Mouse (Mus musculus) limb, embryonic 11.5 days (tissue): ENCODE measurements around the gene Klhdc7b. TPM values are rescaled to one million over a fixed set of nuclear protein-coding genes. Genes with fewer than 3 reads are reported as not detected.
A peak's percentile ranks its signal among the peaks of the same experiment; 100 is the strongest.

Experiments used
- ATAC-seq: fragments of 200-750 bp; cut with Nextera tagmentation; 2 replicates; pipeline ENCODE4 v1.8.0; 2017; ENCODE audit warnings: low read depth; ENCODE audit not compliant: insufficient number of reproducible peaks, low FRiP score, low TSS enrichment
- DNase-seq: peaks from one replicate; pipeline ENCODE4 v3.0.0-alpha.2; 2015; ENCODE audit warnings: low spot score
- H3K27ac ChIP-seq: fragments of 300-500 bp; sonication (generic); replicated peaks from 2 replicates; pipeline ENCODE4 v1.5.1; 2014; ENCODE audit warnings: low read depth, mild to moderate bottlenecking, low read length
- H3K27me3 ChIP-seq: fragments of 300-500 bp; sonication (generic); 2 replicates; pipeline ENCODE4 v1.6.1; 2014; ENCODE audit warnings: mild to moderate bottlenecking, low read length, mixed read lengths; ENCODE audit not compliant: control insufficient read depth, insufficient read depth
- H3K36me3 ChIP-seq: fragments of 300-500 bp; sonication (generic); 2 replicates; pipeline ENCODE4 v1.6.1; 2014; ENCODE audit warnings: mild to moderate bottlenecking, low read length, moderate library complexity, mixed read lengths; ENCODE audit not compliant: control insufficient read depth, insufficient read depth
- H3K4me1 ChIP-seq: fragments of 300-500 bp; sonication (generic); 2 replicates; pipeline ENCODE4 v1.6.1; 2014; ENCODE audit warnings: low read length, mixed read lengths; ENCODE audit not compliant: control insufficient read depth, insufficient read depth
- H3K4me2 ChIP-seq: fragments of 300-500 bp; sonication (generic); 2 replicates; pipeline ENCODE4 v1.6.1; 2014; ENCODE audit warnings: low read depth, mild to moderate bottlenecking, moderate library complexity; ENCODE audit not compliant: severe bottlenecking
- H3K4me3 ChIP-seq: fragments of 300-500 bp; sonication (generic); 2 replicates; pipeline ENCODE4 v1.5.1; 2014; ENCODE audit warnings: low read depth, low read length
- H3K9ac ChIP-seq: fragments of 300-500 bp; sonication (generic); 2 replicates; pipeline ENCODE4 v1.6.1; 2014; ENCODE audit warnings: mild to moderate bottlenecking, low read length
- H3K9me3 ChIP-seq: fragments of 300-500 bp; sonication (generic); 2 replicates; pipeline ENCODE4 v1.6.1; 2016; ENCODE audit warnings: low read length; ENCODE audit not compliant: control insufficient read depth
- WGBS: fragments of 180-500 bp; shearing (Covaris S2); extraction: QIAGEN DNeasy Blood & Tissue Kit; methylation state at CpG from one replicate; pipeline ENCODE4 v1.1.7; 2014; 5-methylcytosine and 5-hydroxymethylcytosine counted together
- polyA plus RNA-seq: library from polyadenylated mRNA; unstranded; fragments of >200 nt; fragmentation: Nextera tagmentation; extraction: Ambion mirVana; gene quantifications from 2 replicates; pipeline ENCODE4 v1.2.1, GENCODE M21; 2014

Gene Klhdc7b
- polyA plus RNA-seq, 1 experiment from 2014 or later, result not detected

DNA sequence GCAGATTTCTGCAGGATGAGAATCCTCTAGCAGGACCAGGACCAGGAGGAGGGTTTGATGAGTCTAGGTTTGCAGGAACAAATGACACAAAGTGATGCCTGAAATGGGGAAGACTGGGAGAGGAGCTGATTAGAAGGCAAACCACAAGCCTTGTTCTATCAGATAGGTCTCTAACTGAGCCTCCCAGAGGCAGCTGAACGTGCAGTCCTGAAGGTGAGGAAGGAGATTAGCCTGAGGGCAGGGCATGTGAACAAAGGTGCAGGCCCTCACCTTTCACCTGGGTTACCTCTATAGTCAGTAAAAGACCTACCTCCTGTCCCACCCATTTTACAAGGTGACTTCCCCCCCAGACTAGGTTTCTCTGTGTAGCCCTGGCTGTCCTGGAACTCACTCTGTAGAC lies 15.0 kb downstream of the Klhdc7b start:
- Histone ChIP-seq H3K4me1 (no peaks in the 10 kb centered on the region), H3K27me3 (no peaks in the 10 kb centered on the region), H3K9me3 (no peaks in the 10 kb centered on the region), H3K27ac (no peak overlapping the region), H3K4me2 (no peak overlapping the region), H3K9ac (no peak overlapping the region), H3K36me3 (no peaks in the 10 kb centered on the region), H3K4me3 (no peak overlapping the region)
- no peak for ATAC-seq
- no peak for DNase-seq
- 82% methylated on average over 1 of the region's 1 CpGs for WGBS

- no peak for ATAC-seq
- Histone ChIP-seq H3K27me3 (no peaks in the 10 kb centered on the region), H3K36me3 (no peaks in the 10 kb centered on the region), H3K4me2 (no peak overlapping the region), H3K9me3 (no peaks in the 10 kb centered on the region), H3K27ac (no peak overlapping the region), H3K9ac (no peak overlapping the region), H3K4me1 (no peaks in the 10 kb centered on the region), H3K4me3 (no peak overlapping the region)
- 80% methylated on average over 1 of the region's 1 CpGs for WGBS
- DNase-seq, result no peak
Observed at GRCm38 (mm10) chr15:89402471-89402870, 17.8 kb downstream of the Klhdc7b start.

DNA sequence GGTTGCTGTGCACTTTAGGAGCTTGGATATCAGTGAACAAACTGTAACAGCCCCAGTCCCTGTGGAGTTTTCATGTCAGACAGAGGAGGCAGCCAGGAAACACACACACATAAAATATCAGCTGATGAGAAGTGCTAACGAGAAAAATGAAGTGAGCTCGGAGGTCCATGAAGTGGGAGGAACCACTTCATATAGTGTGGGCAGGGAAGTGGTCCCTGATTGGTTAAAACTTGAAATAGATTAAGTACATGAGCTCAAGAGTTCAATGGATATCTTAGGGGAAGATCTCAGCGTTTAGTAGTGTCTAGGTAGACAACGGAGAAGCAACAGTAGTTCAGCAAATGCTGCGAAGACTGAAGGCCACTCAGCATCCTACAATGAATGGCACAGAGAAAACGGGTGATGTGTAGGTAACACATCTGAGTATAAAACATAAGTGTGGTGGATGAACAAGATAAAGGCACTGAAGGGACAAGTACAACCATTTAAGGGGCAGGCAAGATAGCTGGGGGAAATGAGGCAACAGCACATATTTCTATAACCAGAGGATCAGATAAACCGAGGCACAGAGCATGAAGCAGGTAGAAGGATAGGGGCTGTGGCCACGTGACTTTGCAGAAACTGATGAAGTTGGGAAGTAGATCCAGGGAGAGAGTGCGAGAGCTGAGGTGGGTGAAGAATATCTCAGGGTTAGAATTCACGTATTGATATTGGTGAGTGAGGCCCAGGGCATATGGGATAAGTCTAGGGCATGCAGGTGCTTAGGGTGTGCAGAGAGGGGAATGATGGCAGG lies 20.3 kb downstream of the Klhdc7b start:
- Histone ChIP-seq H3K27ac (no peak overlapping the region), H3K36me3 (no peaks in the 10 kb centered on the region), H3K9ac (no peak overlapping the region), H3K4me3 (no peak overlapping the region), H3K9me3 (no peaks in the 10 kb centered on the region), H3K4me2 (no peak overlapping the region), H3K4me1 (no peaks in the 10 kb centered on the region), H3K27me3 (no peaks in the 10 kb centered on the region)
- no peak for ATAC-seq
- DNase-seq, result no peak
- WGBS, result 84% methylated on average over 10 of the region's 10 CpGs

DNA sequence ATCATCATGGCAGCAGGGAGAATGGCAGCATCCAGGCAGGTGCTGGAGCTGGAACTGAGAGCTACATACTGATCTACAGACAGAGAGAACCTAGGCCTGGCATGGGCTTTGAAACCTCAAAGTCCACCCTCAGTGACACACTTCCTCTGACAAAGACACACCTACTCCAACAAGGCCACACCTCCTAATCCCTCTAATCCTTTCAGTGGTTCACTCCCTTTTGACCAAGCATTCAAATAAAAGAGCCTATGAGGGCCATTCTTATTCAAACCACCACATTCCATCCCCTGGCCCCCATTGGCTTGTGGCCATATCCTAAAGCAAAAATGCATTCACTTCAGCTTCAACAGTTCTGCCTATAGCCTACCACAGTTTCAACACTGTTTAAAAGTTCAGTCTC lies 22.0 kb downstream of the Klhdc7b start:
- H3K27me3 ChIP-seq, result no peaks in the 10 kb centered on the region
- H3K36me3 ChIP-seq, result no peaks in the 10 kb centered on the region
- no peak overlapping the region for H3K9ac ChIP-seq
- no peak for DNase-seq
- no peak for ATAC-seq
- no peak overlapping the region for H3K27ac ChIP-seq
- no peaks in the 10 kb centered on the region for H3K4me1 ChIP-seq
- H3K4me3 ChIP-seq, result no peak overlapping the region
- H3K4me2 ChIP-seq, result no peak overlapping the region
- H3K9me3 ChIP-seq, result no peaks in the 10 kb centered on the region

DNA sequence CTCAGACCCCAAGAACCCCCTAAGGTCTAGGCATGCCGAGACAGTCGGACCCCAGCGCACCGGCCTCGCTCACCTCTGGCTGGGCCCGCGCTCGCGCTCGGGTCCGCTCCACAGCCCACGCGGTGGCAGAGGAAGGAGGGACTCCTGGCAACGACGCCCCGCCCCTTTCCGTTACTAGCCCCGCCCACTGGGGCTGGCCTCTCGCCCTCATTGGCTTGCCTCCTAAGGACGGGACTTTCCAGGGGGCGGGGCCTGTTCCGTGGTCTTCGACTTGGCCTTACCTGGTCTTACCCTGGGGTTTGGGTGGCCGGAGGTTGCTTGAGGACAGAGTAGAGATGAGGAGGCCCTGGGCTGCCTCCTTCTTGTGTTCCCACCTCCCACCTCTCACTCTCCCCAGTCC lies 25.4 kb downstream of the Klhdc7b start, which contains the start of gene Syce3:
Gene Syce3 (minus strand): TSS at position 386 of the 400 bp plus-strand sequence.
- Histone ChIP-seq H3K4me2 (no peak within 1 kb of the TSS), H3K27me3 (no peaks in the 10 kb centered on the region), H3K4me1 (no peaks in the 10 kb centered on the region), H3K9ac (no peak within 1 kb of the TSS), H3K9me3 (no peaks in the 10 kb centered on the region), H3K27ac (no peak within 1 kb of the TSS), H3K36me3 (no peaks in the 10 kb centered on the region), H3K4me3 (no peak within 1 kb of the TSS)
- 0 out of 2 replicates have a peak, but pooled peaks have one; percentile 35 for ATAC-seq
- DNase-seq, result no peak
- WGBS, result 82% methylated on average over 24 of the region's 24 CpGs

GRCm38 (mm10) chr15:89415282-89415681 lies 30.6 kb downstream of the Klhdc7b start:
- Histone ChIP-seq H3K27me3 (no peaks in the 10 kb centered on the region), H3K9me3 (no peaks in the 10 kb centered on the region), H3K4me2 (no peak overlapping the region), H3K4me3 (no peak overlapping the region), H3K36me3 (no peaks in the 10 kb centered on the region), H3K9ac (no peak overlapping the region), H3K27ac (no peak overlapping the region), H3K4me1 (no peaks in the 10 kb centered on the region)
- 89% methylated on average over 8 of the region's 8 CpGs for WGBS
- ATAC-seq, result no peak
- no peak for DNase-seq

DNA sequence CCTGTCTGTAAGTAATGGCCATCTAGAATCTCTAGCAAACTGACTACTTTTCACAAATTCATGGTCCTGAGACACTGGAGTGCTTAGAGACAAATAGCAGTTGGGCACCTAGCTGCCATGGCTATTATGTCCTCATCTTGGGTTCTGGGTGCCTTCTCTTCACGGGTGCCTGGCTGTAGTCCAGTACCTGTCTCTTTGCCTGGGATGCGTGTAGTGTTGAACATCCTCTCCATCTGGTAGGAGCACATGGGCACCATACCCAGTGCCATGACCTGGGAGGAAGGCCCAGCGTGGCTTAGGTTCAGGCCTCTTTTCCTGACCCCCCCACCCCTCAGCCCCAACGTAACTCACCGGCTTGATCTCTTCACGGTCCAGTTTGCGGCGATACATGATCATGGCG lies 37.2 kb downstream of the Klhdc7b start:
- Histone ChIP-seq H3K9ac (no peak overlapping the region), H3K36me3 (peaks cover 2% of the 10 kb centered on the region; the same call in 1 of the 2 replicates), H3K27ac (no peak overlapping the region), H3K9me3 (no peaks in the 10 kb centered on the region), H3K4me1 (peaks cover 9% of the 10 kb centered on the region), H3K4me2 (no peak overlapping the region), H3K4me3 (no peak overlapping the region), H3K27me3 (no peaks in the 10 kb centered on the region)
- ATAC-seq, result no peak
- WGBS, result 95% methylated on average over 9 of the region's 9 CpGs
- no peak for DNase-seq

GRCm38 (mm10) chr15:89424621-89425020 lies 39.9 kb downstream of the Klhdc7b start:
- H3K27me3 ChIP-seq, result no peaks in the 10 kb centered on the region
- WGBS, result 86% methylated on average over 8 of the region's 8 CpGs
- no peaks in the 10 kb centered on the region for H3K9me3 ChIP-seq
- H3K27ac ChIP-seq, result no peak overlapping the region
- no peak for ATAC-seq
- no peak overlapping the region for H3K4me2 ChIP-seq
- H3K4me3 ChIP-seq, result no peak overlapping the region
- no peak for DNase-seq
- no peak overlapping the region for H3K9ac ChIP-seq
- peaks cover 2% of the 10 kb centered on the region; the same call in 1 of the 2 replicates for H3K36me3 ChIP-seq
- peaks cover 9% of the 10 kb centered on the region for H3K4me1 ChIP-seq
